Mouse (Mus musculus) gastrocnemius, postnatal 10 days (tissue): ENCODE data around the gene Isoc2a. TPM values are rescaled to one million over a fixed set of nuclear protein-coding genes. Genes with fewer than 3 reads are reported as not detected.

Experiments
- DNase-seq: peaks from one replicate; pipeline ENCODE4 v3.0.0; 2021; ENCODE audit warnings: mixed read lengths
- total RNA-seq, 2 experiments: library from RNA; stranded (reverse); gene quantifications; 2 replicates each; pipeline ENCODE4 v1.2.3; 2021

Isoc2a gene
- total RNA-seq, 2 experiments from 2014 or later = 13.3 to 14.3 TPM

- peak; percentile 88 for DNase-seq
These were observed 63.1 kb downstream of the Isoc2a start for GRCm38 (mm10) chr7:4940068-4940479.

- no peak for DNase-seq
These were observed 65.7 kb downstream of the Isoc2a start for GRCm38 (mm10) chr7:4942673-4943072.

GRCm38 (mm10) chr7:4943223-4943815 is 66.4 kb downstream of the Isoc2a start:
- DNase-seq = peak; percentile 93

Other genes with a start within 250 kb of the Isoc2a start
- 1 to 10 TPM; 4.6 to 5.2 TPM for gene Tmem86b, start 245.7 kb upstream of the Isoc2a start, total RNA-seq
- gene Ppp6r1, start 218.1 kb upstream of the Isoc2a start, total RNA-seq = 10 to 100 TPM; 53.0 to 58.1 TPM
- gene Hspbp1, start 192.1 kb upstream of the Isoc2a start, total RNA-seq = 10 to 100 TPM; 22.1 to 23.3 TPM
- 1 to 10 TPM; 3.3 to 4.6 TPM for gene Brsk1, start 186.5 kb upstream of the Isoc2a start, total RNA-seq
- under 1 TPM in 1 of 2 experiments, not detected in 1; 0.27 TPM for gene Tmem150b, start 151.9 kb upstream of the Isoc2a start, total RNA-seq
- 10 to 100 TPM; 20.6 to 34.1 TPM for gene Kmt5c, start 137.0 kb upstream of the Isoc2a start, total RNA-seq
- gene Cox6b2, start 124.1 kb upstream of the Isoc2a start, total RNA-seq = 1 to 10 TPM; 4.3 to 5.4 TPM
- not detected for gene Fam71e2, start 105.9 kb upstream of the Isoc2a start, total RNA-seq
- under 1 TPM; 0.20 to 0.31 TPM for gene Il11, start 94.3 kb upstream of the Isoc2a start, total RNA-seq
- not detected for gene Tmem190, start 94.2 kb upstream of the Isoc2a start, total RNA-seq
- gene Tmem238, start 87.5 kb upstream of the Isoc2a start, total RNA-seq = 1 to 10 TPM; 3.5 to 6.3 TPM
- gene Rpl28, start 84.3 kb upstream of the Isoc2a start, total RNA-seq = 100 to 1,000 TPM; 796 to 873 TPM
- gene Ube2s, start 64.6 kb upstream of the Isoc2a start, total RNA-seq = 100 to 1,000 TPM in 1 of 2 experiments, 10 to 100 TPM in 1; 91.1 to 107 TPM
- gene Shisa7, start 32.5 kb upstream of the Isoc2a start, total RNA-seq = under 1 TPM; 0.12 to 0.18 TPM
- 1 to 10 TPM; 1.9 to 4.3 TPM for gene Isoc2b, start 6.9 kb upstream of the Isoc2a start, total RNA-seq
- gene Gm36210, start 29.4 kb downstream of the Isoc2a start, total RNA-seq = under 1 TPM in 1 of 2 experiments, not detected in 1; 0.19 TPM
- 10 to 100 TPM in 1 of 2 experiments, 1 to 10 TPM in 1; 9.9 to 10.5 TPM for gene Zfp628, start 38.1 kb downstream of the Isoc2a start, total RNA-seq
- 1 to 10 TPM; 1.9 to 4.4 TPM for gene Nat14, start 44.9 kb downstream of the Isoc2a start, total RNA-seq
- gene Ssc5d, start 48.6 kb downstream of the Isoc2a start, total RNA-seq = 10 to 100 TPM; 43.3 to 55.0 TPM
- gene Sbk2, start 87.3 kb downstream of the Isoc2a start, total RNA-seq = 10 to 100 TPM; 31.0 to 46.5 TPM
- under 1 TPM in 1 of 2 experiments, not detected in 1; 0.28 TPM for gene Sbk3, start 94.0 kb downstream of the Isoc2a start, total RNA-seq
- gene Zfp579, start 119.0 kb downstream of the Isoc2a start, total RNA-seq = 10 to 100 TPM; 15.2 to 18.2 TPM
- gene Zfp524, start 137.3 kb downstream of the Isoc2a start, total RNA-seq = 1 to 10 TPM; 6.9 to 8.0 TPM
- 10 to 100 TPM; 16.4 to 20.0 TPM for gene Fiz1, start 137.5 kb downstream of the Isoc2a start, total RNA-seq
- not detected for gene Gm44973, start 138.3 kb downstream of the Isoc2a start, total RNA-seq
- gene Zfp865, start 143.2 kb downstream of the Isoc2a start, total RNA-seq = 10 to 100 TPM; 16.8 to 21.0 TPM
- 1 to 10 TPM in 1 of 2 experiments, under 1 TPM in 1; 0.35 to 1.4 TPM for gene Ccdc106, start 143.4 kb downstream of the Isoc2a start, total RNA-seq
- gene 4632433K11Rik, start 157.0 kb downstream of the Isoc2a start, total RNA-seq = under 1 TPM in 1 of 2 experiments, not detected in 1; 0.49 TPM
- gene Zfp784, start 161.3 kb downstream of the Isoc2a start, total RNA-seq = 1 to 10 TPM; 4.9 to 6.0 TPM
- gene Zfp580, start 174.4 kb downstream of the Isoc2a start, total RNA-seq = 1 to 10 TPM; 7.3 to 10.0 TPM
- gene U2af2, start 185.0 kb downstream of the Isoc2a start, total RNA-seq = 10 to 100 TPM; 70.2 to 94.0 TPM
- gene Epn1, start 203.1 kb downstream of the Isoc2a start, total RNA-seq = 100 to 1,000 TPM in 1 of 2 experiments, 10 to 100 TPM in 1; 96.7 to 110 TPM
- not detected for gene Rfpl4, start 239.8 kb downstream of the Isoc2a start, total RNA-seq
- gene Rasl2-9, start 248.8 kb downstream of the Isoc2a start, total RNA-seq = 1 to 10 TPM; 2.4 to 2.6 TPM